Mouse (Mus musculus): ENCODE results near the gene Haspin. TPM values are rescaled to one million over a fixed set of nuclear protein-coding genes. Genes with fewer than 3 reads are reported as not detected.

Haspin gene
- polyA plus RNA-seq, 1 experiment from 2014 or later: 5.3 TPM

DNA sequence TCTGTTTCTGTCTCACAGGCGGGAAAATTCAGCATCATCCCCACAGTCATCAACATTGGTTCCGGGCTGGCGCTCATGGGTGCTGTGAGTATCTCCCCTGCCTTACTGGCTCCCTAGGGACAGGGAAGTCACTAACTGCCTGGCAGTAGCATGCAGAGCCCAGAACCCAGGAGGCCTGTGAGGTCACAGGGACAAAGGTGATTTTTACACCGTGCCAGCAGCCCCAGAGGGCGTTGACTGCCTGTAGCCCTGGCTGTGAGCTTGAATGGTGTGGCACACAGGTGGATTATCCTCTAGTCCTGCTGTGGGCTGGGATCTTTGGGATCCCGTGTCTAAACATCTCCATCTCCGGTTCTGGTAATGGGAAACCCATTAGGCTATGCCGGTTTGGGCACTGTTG, 30.0 kb upstream of the Haspin start:
- H3K27me3 ChIP-seq (ENCODE audit: insufficient read depth, low read length): no peaks in the 10 kb centered on the region
- peak; percentile 68 for ATAC-seq
- 83% methylated on average over 8 of the region's 8 CpGs for WGBS (ENCODE audit: insufficient replicate concordance)
- no peak overlapping the region for H3K4me3 ChIP-seq (ENCODE audit: low read depth, low read length)
- H3K9me3 ChIP-seq (ENCODE audit: low read length): no peaks in the 10 kb centered on the region
- no peaks in the 10 kb centered on the region for H3K36me3 ChIP-seq (replicated peaks; ENCODE audit: insufficient read depth, low read length)
- H3K4me2 ChIP-seq (ENCODE audit: low read depth, low read length): no peak overlapping the region
- no peak overlapping the region for H3K9ac ChIP-seq (replicated peaks)
- peak; percentile 43 for DNase-seq
- TF ChIP-seq CTCF (IDR thresholded peaks at IDR 0.05; ENCODE audit: low read depth): no peak
- TF ChIP-seq EP300 (IDR thresholded peaks at IDR 0.05; ENCODE audit: low read depth): no peak
- peaks cover 7% of the 10 kb centered on the region for H3K4me1 ChIP-seq (ENCODE audit: insufficient read depth)
- H3K27ac ChIP-seq (ENCODE audit: low read depth): no peak overlapping the region

DNA sequence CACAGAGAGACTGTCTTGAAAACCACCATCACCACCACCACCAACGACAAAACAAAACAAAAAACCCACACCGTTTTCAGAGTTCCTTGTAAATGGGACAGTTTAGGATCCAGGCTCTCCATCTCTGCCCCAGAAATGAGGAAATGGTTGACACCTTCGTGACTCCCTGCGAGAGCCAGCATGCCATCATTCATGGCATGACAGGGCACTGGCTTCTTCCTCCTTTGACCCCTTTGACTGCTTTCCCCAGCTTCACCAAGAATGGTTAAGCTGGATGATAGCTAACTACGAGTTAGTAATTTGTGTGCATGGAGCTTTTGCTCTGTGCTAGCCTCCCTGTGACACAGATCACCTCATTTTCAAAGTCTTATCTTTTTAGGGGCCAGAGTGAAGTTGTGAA, 24.2 kb upstream of the Haspin start:
- Histone ChIP-seq H3K36me3 (replicated peaks; ENCODE audit: insufficient read depth, low read length) (no peaks in the 10 kb centered on the region), H3K27ac (ENCODE audit: low read depth) (no peak overlapping the region), H3K4me3 (ENCODE audit: low read depth, low read length) (no peak overlapping the region), H3K4me2 (ENCODE audit: low read depth, low read length) (no peak overlapping the region), H3K9ac (replicated peaks) (no peak overlapping the region), H3K27me3 (ENCODE audit: insufficient read depth, low read length) (peaks cover 21% of the 10 kb centered on the region), H3K4me1 (ENCODE audit: insufficient read depth) (peaks cover 7% of the 10 kb centered on the region; the same call in 1 of the 2 replicates), H3K9me3 (ENCODE audit: low read length) (no peaks in the 10 kb centered on the region)
- no peak for DNase-seq
- TF ChIP-seq CTCF (IDR thresholded peaks at IDR 0.05; ENCODE audit: low read depth) (no peak), EP300 (IDR thresholded peaks at IDR 0.05; ENCODE audit: low read depth) (no peak)
- ATAC-seq: no peak
- 25% methylated on average over 5 of the region's 5 CpGs for WGBS (ENCODE audit: insufficient replicate concordance)

DNA sequence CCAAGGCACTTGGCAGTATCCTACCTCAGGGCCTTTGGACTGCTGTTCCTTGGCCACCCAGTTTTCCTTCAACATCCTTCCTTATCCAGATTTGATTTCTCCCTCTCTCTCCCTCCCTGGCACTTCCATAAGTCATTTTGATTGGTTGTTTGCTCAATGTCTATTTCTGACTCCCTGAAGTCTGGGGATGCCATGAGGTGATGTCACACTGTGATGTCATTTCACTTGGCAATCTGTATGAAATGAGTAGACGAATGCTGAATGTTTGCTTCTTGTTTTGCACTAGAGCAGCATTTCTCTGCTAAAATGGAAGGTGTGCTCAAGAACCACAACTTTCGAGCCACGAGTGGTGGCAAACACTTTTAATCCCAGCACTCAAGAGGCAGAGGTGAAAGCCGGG, 23.5 kb upstream of the Haspin start:
- no peak for TF ChIP-seq EP300 (IDR thresholded peaks at IDR 0.05; ENCODE audit: low read depth)
- no peak for TF ChIP-seq CTCF (IDR thresholded peaks at IDR 0.05; ENCODE audit: low read depth)
- DNase-seq: no peak
- Histone ChIP-seq H3K4me3 (ENCODE audit: low read depth, low read length) (no peak overlapping the region), H3K27me3 (ENCODE audit: insufficient read depth, low read length) (peaks cover 21% of the 10 kb centered on the region), H3K9me3 (ENCODE audit: low read length) (no peaks in the 10 kb centered on the region), H3K9ac (replicated peaks) (no peak overlapping the region), H3K4me2 (ENCODE audit: low read depth, low read length) (no peak overlapping the region), H3K36me3 (replicated peaks; ENCODE audit: insufficient read depth, low read length) (no peaks in the 10 kb centered on the region), H3K4me1 (ENCODE audit: insufficient read depth) (peaks cover 7% of the 10 kb centered on the region; the same call in 1 of the 2 replicates), H3K27ac (ENCODE audit: low read depth) (no peak overlapping the region)
- no peak for ATAC-seq
- 79% methylated on average over 4 of the region's 4 CpGs for WGBS (ENCODE audit: insufficient replicate concordance)

DNA sequence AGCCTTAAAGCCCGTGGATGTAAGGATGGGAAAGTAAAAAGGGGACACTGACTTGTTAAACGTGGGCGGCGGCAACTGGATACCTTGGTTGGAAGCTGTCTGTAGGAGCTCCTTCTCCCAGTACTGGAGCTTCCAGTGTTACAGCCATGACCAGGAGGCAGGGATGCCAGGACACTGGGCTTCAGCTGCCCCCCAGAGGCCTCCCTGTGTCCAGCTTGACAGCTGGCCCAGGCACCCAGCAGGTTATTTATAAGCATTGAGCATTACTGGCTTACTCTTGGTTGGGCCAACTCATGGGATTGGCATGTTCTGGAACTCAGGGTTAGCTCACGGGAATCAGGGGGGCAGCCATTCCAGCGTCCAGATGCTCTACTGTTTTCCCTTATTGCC, 22.7 kb upstream of the Haspin start:
- 30% methylated on average over 6 of the region's 6 CpGs for WGBS (ENCODE audit: insufficient replicate concordance)
- TF ChIP-seq CTCF (IDR thresholded peaks at IDR 0.05; ENCODE audit: low read depth): no peak

DNA sequence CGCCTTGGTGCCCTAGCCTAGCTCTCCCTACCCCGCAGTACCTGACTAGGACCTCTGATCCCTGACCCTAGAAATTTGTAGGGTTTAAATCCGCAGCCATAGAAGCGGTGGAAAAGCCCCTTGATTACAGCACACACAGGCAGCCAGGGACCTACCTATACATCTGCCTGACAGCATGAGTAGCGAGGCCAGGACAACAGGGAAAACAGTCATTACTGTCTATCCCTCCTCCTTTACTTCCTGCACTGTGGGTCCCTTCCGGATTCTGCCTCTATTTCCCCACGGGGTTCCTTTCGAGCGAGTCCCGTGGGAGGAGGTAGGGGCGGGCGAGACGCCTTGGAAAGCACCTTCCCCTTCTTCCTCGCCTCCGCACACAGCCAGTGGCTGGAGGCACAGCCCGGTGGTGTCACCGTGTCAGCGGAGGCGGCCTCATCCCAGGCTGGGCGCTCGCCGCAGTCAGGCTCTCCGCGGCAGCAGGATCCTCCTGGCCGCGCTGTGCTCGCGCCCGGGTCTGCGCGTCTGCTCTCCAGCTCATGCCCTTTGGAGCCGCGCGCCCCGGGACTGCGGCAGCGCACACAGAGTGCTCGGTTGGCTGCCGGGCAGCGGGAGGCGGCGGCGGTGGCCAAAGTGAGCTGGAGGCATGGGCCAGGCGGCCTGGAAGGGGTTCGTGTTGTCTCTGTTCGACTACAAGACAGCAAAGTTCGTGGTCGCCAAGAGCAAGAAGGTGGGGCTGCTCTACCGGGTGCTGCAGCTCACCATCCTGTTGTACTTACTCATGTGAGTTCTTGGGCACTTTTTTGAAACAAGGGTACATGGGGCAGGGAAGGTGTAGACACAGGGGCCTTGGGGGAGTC, 22.1 kb upstream of the Haspin start, which contains the start of gene P2rx5:
Gene P2rx5, plus strand, starts transcription at position 465 of the 854 bp plus-strand sequence.
- H3K4me2 ChIP-seq (ENCODE audit: low read depth, low read length): peak within 1 kb of the TSS; percentile 73
- H3K36me3 ChIP-seq (replicated peaks; ENCODE audit: insufficient read depth, low read length): no peaks in the 10 kb centered on the region
- peak; percentile 72 for ATAC-seq
- no peak within 1 kb of the TSS for H3K27ac ChIP-seq (ENCODE audit: low read depth)
- H3K4me3 ChIP-seq (ENCODE audit: low read depth, low read length): peak within 1 kb of the TSS; percentile 43
- TF ChIP-seq CTCF (IDR thresholded peaks at IDR 0.05; ENCODE audit: low read depth) (no peak), EP300 (IDR thresholded peaks at IDR 0.05; ENCODE audit: low read depth) (no peak)
- no peaks in the 10 kb centered on the region for H3K9me3 ChIP-seq (ENCODE audit: low read length)
- peak; percentile 49 for DNase-seq
- peaks cover 7% of the 10 kb centered on the region; the same call in 1 of the 2 replicates for H3K4me1 ChIP-seq (ENCODE audit: insufficient read depth)
- 0 out of 2 replicates have a peak within 1 kb of the TSS, but pooled peaks have one; percentile 18 for H3K9ac ChIP-seq (replicated peaks)
- H3K27me3 ChIP-seq (ENCODE audit: insufficient read depth, low read length): peaks cover 21% of the 10 kb centered on the region
- WGBS (ENCODE audit: insufficient replicate concordance): 4% methylated on average over 45 of the region's 49 CpGs

More for the DNA sequence above, 22.7 kb upstream of the Haspin start:
- peak overlapping the region; percentile 43 for H3K4me3 ChIP-seq (ENCODE audit: low read depth, low read length)
- peaks cover 21% of the 10 kb centered on the region for H3K27me3 ChIP-seq (ENCODE audit: insufficient read depth, low read length)
- 0 out of 2 replicates have a peak, but pooled peaks have one; percentile 40 for ATAC-seq
- H3K9me3 ChIP-seq (ENCODE audit: low read length): no peaks in the 10 kb centered on the region
- no peak overlapping the region for H3K9ac ChIP-seq (replicated peaks)
- no peaks in the 10 kb centered on the region for H3K36me3 ChIP-seq (replicated peaks; ENCODE audit: insufficient read depth, low read length)
- peak overlapping the region; percentile 73 for H3K4me2 ChIP-seq (ENCODE audit: low read depth, low read length)
- peaks cover 7% of the 10 kb centered on the region; the same call in 1 of the 2 replicates for H3K4me1 ChIP-seq (ENCODE audit: insufficient read depth)
- DNase-seq: no peak
- no peak overlapping the region for H3K27ac ChIP-seq (ENCODE audit: low read depth)

DNA sequence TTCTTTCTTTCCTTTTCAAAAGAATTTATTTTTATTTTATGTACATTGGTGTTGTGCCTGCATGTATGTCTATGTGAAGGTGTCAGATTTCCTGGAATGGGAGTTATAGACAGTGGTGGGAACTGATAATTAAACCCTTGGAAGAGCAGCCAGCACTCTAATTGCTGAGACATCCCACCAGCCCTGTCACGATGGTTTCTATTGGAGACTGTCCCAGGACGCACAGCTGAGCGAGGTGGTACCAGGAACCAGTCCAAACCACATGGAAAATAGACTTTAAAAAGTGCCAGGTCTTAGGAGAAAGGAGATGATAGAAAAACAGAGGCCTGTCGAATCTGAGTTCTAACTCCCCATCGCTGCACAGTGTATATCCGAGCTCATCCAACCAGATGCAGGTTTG, 17.0 kb upstream of the Haspin start:
- H3K9me3 ChIP-seq (ENCODE audit: low read length): no peaks in the 10 kb centered on the region
- H3K4me1 ChIP-seq (ENCODE audit: insufficient read depth): no peaks in the 10 kb centered on the region
- ATAC-seq (no peak), DNase-seq (no peak)
- H3K4me3 ChIP-seq (ENCODE audit: low read depth, low read length): no peak overlapping the region
- H3K27ac ChIP-seq (ENCODE audit: low read depth): no peak overlapping the region
- H3K4me2 ChIP-seq (ENCODE audit: low read depth, low read length): no peak overlapping the region
- no peak for TF ChIP-seq CTCF (IDR thresholded peaks at IDR 0.05; ENCODE audit: low read depth)
- TF ChIP-seq EP300 (IDR thresholded peaks at IDR 0.05; ENCODE audit: low read depth): no peak
- peaks cover 9% of the 10 kb centered on the region for H3K27me3 ChIP-seq (ENCODE audit: insufficient read depth, low read length)
- no peaks in the 10 kb centered on the region for H3K36me3 ChIP-seq (replicated peaks; ENCODE audit: insufficient read depth, low read length)
- H3K9ac ChIP-seq (replicated peaks): no peak overlapping the region
- WGBS (ENCODE audit: insufficient replicate concordance): 71% methylated on average over 6 of the region's 6 CpGs

Data from liver, postnatal 0 days (tissue).